Mouse (Mus musculus) lung, postnatal 0 days (tissue): ENCODE data around the gene Coro1b. TPM values are rescaled to one million over a fixed set of nuclear protein-coding genes. Genes with fewer than 3 reads are reported as not detected.

Experiments used
- ATAC-seq: fragments of 200-750 bp; cut with Nextera tagmentation; 2 replicates; pipeline ENCODE4 v1.8.0; 2017; ENCODE audit warnings: moderate library complexity
- DNase-seq: peaks from one replicate; pipeline ENCODE4 v3.0.0-alpha.2; 2016; ENCODE audit warnings: low spot score
- H3K27ac ChIP-seq: fragments of 300-500 bp; sonication (generic); 2 replicates; pipeline ENCODE4 v1.5.1; 2014; ENCODE audit warnings: antibody characterized with exemption, mild to moderate bottlenecking, low read length, mixed read lengths
- H3K27me3 ChIP-seq: fragments of 300-500 bp; sonication (generic); replicated peaks from 2 replicates; pipeline ENCODE4 v1.6.1; 2014; ENCODE audit warnings: low read length, mixed read lengths; ENCODE audit not compliant: insufficient read depth
- H3K36me3 ChIP-seq: fragments of 300-500 bp; sonication (generic); 2 replicates; pipeline ENCODE4 v1.6.1; 2014; ENCODE audit warnings: low read length, mixed read lengths; ENCODE audit not compliant: insufficient read depth
- H3K4me1 ChIP-seq: fragments of 300-500 bp; sonication (generic); 2 replicates; pipeline ENCODE4 v1.6.1; 2014; ENCODE audit warnings: antibody characterized with exemption, low read depth, low read length, mixed read lengths; ENCODE audit not compliant: insufficient read depth
- H3K4me2 ChIP-seq: fragments of 300-500 bp; sonication (generic); replicated peaks from 2 replicates; pipeline ENCODE4 v1.6.1; 2014; ENCODE audit warnings: low read depth, mild to moderate bottlenecking, low read length, moderate library complexity, mixed read lengths
- H3K4me3 ChIP-seq: fragments of 300-500 bp; sonication (generic); 2 replicates; pipeline ENCODE4 v1.5.1; 2014; ENCODE audit warnings: low read depth, low read length
- H3K9ac ChIP-seq: fragments of 300-500 bp; sonication (generic); replicated peaks from 2 replicates; pipeline ENCODE4 v1.6.1; 2014; ENCODE audit warnings: low read depth, mild to moderate bottlenecking
- H3K9me3 ChIP-seq: fragments of 300-500 bp; sonication (generic); 2 replicates; pipeline ENCODE4 v1.6.1; 2016; ENCODE audit warnings: low read length, mixed read lengths
- CTCF ChIP-seq: IDR thresholded peaks from 2 replicates; pipeline ENCODE4 v1.5.1; 2016; ENCODE audit warnings: antibody characterized with exemption, mild to moderate bottlenecking
- EP300 ChIP-seq: IDR thresholded peaks from 2 replicates; pipeline ENCODE4 v1.6.1; 2016; ENCODE audit warnings: antibody characterized with exemption, mild to moderate bottlenecking, control low read depth
- WGBS: fragments of 180-500 bp; shearing (Covaris S2); extraction: QIAGEN DNeasy Blood & Tissue Kit; methylation state at CpG from one replicate; pipeline ENCODE4 v1.1.7; 2014; 5-methylcytosine and 5-hydroxymethylcytosine counted together
- polyA plus RNA-seq: library from polyadenylated mRNA; unstranded; fragments of >200 nt; fragmentation: Nextera tagmentation; extraction: Ambion mirVana; gene quantifications from 2 replicates; pipeline ENCODE4 v1.2.1, GENCODE M21; 2015

Gene Coro1b
- polyA plus RNA-seq, 1 experiment from 2014 or later: 183 TPM

- Histone ChIP-seq H3K36me3 (peaks cover 24% of the 10 kb centered on the region; the same call in 1 of the 2 replicates), H3K27ac (peak overlapping the region; percentile 95), H3K4me3 (peak overlapping the region; percentile 82), H3K4me1 (peaks cover 8% of the 10 kb centered on the region; the same call in 1 of the 2 replicates), H3K27me3 (no peaks in the 10 kb centered on the region), H3K4me2 (peak overlapping the region; percentile 87), H3K9me3 (no peaks in the 10 kb centered on the region), H3K9ac (peak overlapping the region; percentile 95)
- DNase-seq: peak; percentile 44
- WGBS: under 1% methylated on average over 28 of the region's 52 CpGs
- peak; percentile 53 for ATAC-seq
- TF ChIP-seq CTCF: no peak
- TF ChIP-seq EP300: no peak
Observed at GRCm38 (mm10) chr19:4192251-4192985, 44.0 kb downstream of the Coro1b start.

- no peaks in the 10 kb centered on the region for H3K9me3 ChIP-seq
- WGBS: 52% methylated on average over 6 of the region's 6 CpGs
- H3K36me3 ChIP-seq: peaks cover 24% of the 10 kb centered on the region; the same call in 1 of the 2 replicates
- no peak for ATAC-seq
- TF ChIP-seq EP300 (no peak), CTCF (no peak)
- no peak overlapping the region for H3K27ac ChIP-seq
- no peaks in the 10 kb centered on the region for H3K27me3 ChIP-seq
- peak overlapping the region; percentile 82 for H3K4me3 ChIP-seq
- H3K4me2 ChIP-seq: peak overlapping the region; percentile 87
- peak overlapping the region; percentile 95 for H3K9ac ChIP-seq
- no peak for DNase-seq
- H3K4me1 ChIP-seq: peaks cover 8% of the 10 kb centered on the region; the same call in 1 of the 2 replicates
Observed at GRCm38 (mm10) chr19:4193129-4193528, 44.7 kb downstream of the Coro1b start.

GRCm38 (mm10) chr19:4194021-4194724, 45.8 kb downstream of the Coro1b start:
- Histone ChIP-seq H3K36me3 (peaks cover 24% of the 10 kb centered on the region; the same call in 1 of the 2 replicates), H3K9me3 (no peaks in the 10 kb centered on the region), H3K27me3 (no peaks in the 10 kb centered on the region), H3K4me2 (no peak overlapping the region), H3K27ac (no peak overlapping the region), H3K9ac (no peak overlapping the region), H3K4me3 (no peak overlapping the region), H3K4me1 (peaks cover 8% of the 10 kb centered on the region; the same call in 1 of the 2 replicates)
- TF ChIP-seq CTCF (no peak), EP300 (no peak)
- DNase-seq (no peak), ATAC-seq (no peak)
- 78% methylated on average over 8 of the region's 8 CpGs for WGBS

GRCm38 (mm10) chr19:4194776-4195650, 46.6 kb downstream of the Coro1b start:
- no peak for ATAC-seq
- WGBS: 76% methylated on average over 12 of the region's 12 CpGs
- H3K4me3 ChIP-seq: no peak overlapping the region

GRCm38 (mm10) chr19:4196048-4196447, 47.6 kb downstream of the Coro1b start:
- DNase-seq (no peak), ATAC-seq (no peak)
- H3K27ac ChIP-seq: no peak overlapping the region
- 46% methylated on average over 2 of the region's 2 CpGs for WGBS
- peaks cover 2% of the 10 kb centered on the region; the same call in 1 of the 2 replicates for H3K4me1 ChIP-seq
- peaks cover 24% of the 10 kb centered on the region; the same call in 1 of the 2 replicates for H3K36me3 ChIP-seq
- no peak overlapping the region for H3K4me3 ChIP-seq
- no peaks in the 10 kb centered on the region for H3K27me3 ChIP-seq
- H3K9ac ChIP-seq: no peak overlapping the region
- H3K9me3 ChIP-seq: no peaks in the 10 kb centered on the region
- TF ChIP-seq EP300: no peak
- no peak for TF ChIP-seq CTCF
- no peak overlapping the region for H3K4me2 ChIP-seq

More at GRCm38 (mm10) chr19:4194776-4195650, 46.6 kb downstream of the Coro1b start:
- TF ChIP-seq CTCF (no peak), EP300 (no peak)
- Histone ChIP-seq H3K36me3 (peaks cover 24% of the 10 kb centered on the region; the same call in 1 of the 2 replicates), H3K4me2 (no peak overlapping the region), H3K27ac (no peak overlapping the region), H3K4me1 (peaks cover 8% of the 10 kb centered on the region; the same call in 1 of the 2 replicates), H3K27me3 (no peaks in the 10 kb centered on the region), H3K9me3 (no peaks in the 10 kb centered on the region), H3K9ac (no peak overlapping the region)
- no peak for DNase-seq
